Mouse (Mus musculus) common myeloid progenitor, adult 5-6 weeks (primary cell): ENCODE results near the gene Nfatc2ip. TPM values are rescaled to one million over a fixed set of nuclear protein-coding genes. Genes with fewer than 3 reads are reported as not detected.

Source experiments
- total RNA-seq: library from RNA; stranded (forward); fragments of 200-1000, 187-1606 nt; gene quantifications from 2 replicates; pipeline ENCODE4 v1.2.3, GENCODE M21; 2017

Nfatc2ip gene
- total RNA-seq, 1 experiment from 2014 or later, result 24.4 TPM

Other genes starting within 250 kb of the Nfatc2ip start
- gene Xpo6, start 196.2 kb downstream of the Nfatc2ip start, total RNA-seq, result 61.5 and 76.0 TPM in 2 replicates
- gene Sbk1, start 124.1 kb downstream of the Nfatc2ip start, total RNA-seq, result 5.2 and 5.7 TPM in 2 replicates
- 16.4 and 22.4 TPM in 2 replicates for gene Lat, start 27.2 kb downstream of the Nfatc2ip start, total RNA-seq
- gene Spns1, start 19.3 kb downstream of the Nfatc2ip start, total RNA-seq, result 5.6 and 11.3 TPM in 2 replicates
- gene Cd19, start 18.2 kb upstream of the Nfatc2ip start, total RNA-seq, result 0.32 TPM in 1 of 2 replicates, not detected in the other
- gene Rabep2, start 32.0 kb upstream of the Nfatc2ip start, total RNA-seq, result 22.5 and 23.1 TPM in 2 replicates
- 0.41 TPM in 1 of 2 replicates, not detected in the other for gene Atp2a1, start 66.4 kb upstream of the Nfatc2ip start, total RNA-seq
- 16.6 and 17.3 TPM in 2 replicates for gene Sh2b1, start 78.7 kb upstream of the Nfatc2ip start, total RNA-seq
- 92.3 and 108 TPM in 2 replicates for gene Tufm, start 90.6 kb upstream of the Nfatc2ip start, total RNA-seq
- gene Atxn2l, start 106.7 kb upstream of the Nfatc2ip start, total RNA-seq, result 37.0 and 51.1 TPM in 2 replicates
- gene Eif3c, start 169.7 kb upstream of the Nfatc2ip start, total RNA-seq, result 231 and 257 TPM in 2 replicates
- 5.7 and 6.5 TPM in 2 replicates for gene Apobr, start 188.2 kb upstream of the Nfatc2ip start, total RNA-seq
- gene Cln3, start 189.1 kb upstream of the Nfatc2ip start, total RNA-seq, result 18.1 and 21.2 TPM in 2 replicates
- gene Il27, start 198.2 kb upstream of the Nfatc2ip start, total RNA-seq, result 0.23 TPM in 1 of 2 replicates, not detected in the other
- gene Nupr1, start 234.1 kb upstream of the Nfatc2ip start, total RNA-seq, result 2.5 and 2.8 TPM in 2 replicates